Mouse (Mus musculus): Measurements from ENCODE around the gene Smchd1.

Smchd1 gene

GRCm38 (mm10) chr17:71310486-71311339 is 164.4 kb downstream of the Smchd1 start:
- peak; percentile 44 for DNase-seq (ENCODE audit: low read depth, low spot score)

GRCm38 (mm10) chr17:71309711-71310485 is 165.2 kb downstream of the Smchd1 start:
- peak; percentile 43 for DNase-seq (ENCODE audit: low read depth, low spot score)

- DNase-seq (ENCODE audit: low read depth, low spot score) = no peak
These were observed 166.0 kb downstream of the Smchd1 start for GRCm38 (mm10) chr17:71309141-71309540.

GRCm38 (mm10) chr17:71308296-71308695 is 166.8 kb downstream of the Smchd1 start:
- DNase-seq (ENCODE audit: low read depth, low spot score) = no peak

GRCm38 (mm10) chr17:71307251-71307790 is 167.8 kb downstream of the Smchd1 start:
- DNase-seq (ENCODE audit: low read depth, low spot score) = no peak

DNA sequence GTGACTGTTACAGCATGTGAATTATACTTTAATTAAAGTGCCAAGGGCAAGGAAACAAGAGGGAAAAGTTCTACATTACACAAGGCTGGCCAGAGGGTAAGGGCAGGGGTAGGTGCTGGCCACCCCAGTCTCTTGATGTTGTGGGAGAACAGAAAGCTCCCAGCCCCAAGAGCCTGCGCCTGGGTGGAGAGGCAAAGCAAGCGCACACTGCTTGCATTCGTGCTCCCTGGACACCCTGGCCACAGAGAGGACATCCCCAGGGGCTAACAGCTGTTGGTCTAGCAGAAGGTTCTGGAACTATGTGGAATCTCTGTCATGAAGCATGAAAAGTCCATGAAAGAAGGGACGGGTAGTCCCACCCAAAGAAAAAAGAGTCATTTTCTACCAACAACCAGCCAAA is 168.4 kb downstream of the Smchd1 start:
- no peak for DNase-seq (ENCODE audit: low read depth, low spot score)

GRCm38 (mm10) chr17:71306091-71306490 is 169.1 kb downstream of the Smchd1 start:
- DNase-seq (ENCODE audit: low read depth, low spot score) = no peak

DNA sequence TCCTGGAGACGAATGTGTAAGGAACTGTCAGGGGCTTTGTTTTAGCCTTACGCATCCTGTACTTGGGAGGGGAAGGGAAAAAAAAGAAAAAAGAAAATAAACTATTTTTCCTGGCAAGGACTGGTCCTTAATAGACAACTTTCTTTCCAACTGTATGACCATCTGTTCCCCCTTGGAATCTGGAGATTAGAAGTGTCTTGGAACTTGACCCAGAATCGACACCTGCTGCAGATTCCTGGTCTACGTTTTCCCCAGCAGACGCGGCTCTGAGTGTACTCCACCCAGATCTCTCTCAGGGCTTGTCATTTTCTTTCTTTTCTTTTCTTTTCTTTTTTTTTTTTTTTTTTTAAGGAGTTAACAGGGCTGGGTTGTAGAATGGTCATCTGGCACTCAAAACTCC is 171.7 kb downstream of the Smchd1 start:
- no peak for DNase-seq (ENCODE audit: low read depth, low spot score)

DNA sequence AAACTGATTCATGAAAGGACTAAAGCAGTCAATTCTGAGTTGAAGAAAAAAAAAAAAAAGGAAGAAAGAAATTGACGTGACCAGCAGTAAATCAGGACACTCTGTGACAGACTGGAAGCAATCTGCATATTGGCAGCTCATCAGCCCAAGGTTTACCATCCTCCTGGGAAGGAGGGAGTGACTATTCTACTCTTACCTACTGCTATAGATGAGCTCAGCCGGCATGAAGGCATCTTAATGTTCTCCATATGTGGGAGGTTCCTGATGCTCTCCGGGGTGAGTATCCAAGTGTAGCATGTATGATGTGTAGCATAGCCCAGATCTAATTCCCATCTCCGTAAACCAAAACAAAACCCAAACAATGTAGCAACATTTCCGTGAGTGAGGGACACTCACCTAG is 173.7 kb downstream of the Smchd1 start:
- DNase-seq (ENCODE audit: low read depth, low spot score) = no peak

GRCm38 (mm10) chr17:71300338-71300737 is 174.8 kb downstream of the Smchd1 start:
- no peak for DNase-seq (ENCODE audit: low read depth, low spot score)

- no peak for DNase-seq (ENCODE audit: low read depth, low spot score)
These were observed 175.3 kb downstream of the Smchd1 start for GRCm38 (mm10) chr17:71299879-71300278.

- no peak for DNase-seq (ENCODE audit: low read depth, low spot score)
These were observed 180.6 kb downstream of the Smchd1 start for GRCm38 (mm10) chr17:71294570-71294969.
